ENCODE assay signal across 7 mouse cellular contexts in genomic region chr17:49935602-49936205, GRCm38 (mm10).
DNase-seq lines count a peak whose midpoint lies in the region; ATAC-seq and TF ChIP-seq lines count a peak whose summit lies in the region.

No protein-coding gene starts in this region.

- H3K4me1 ChIP-seq in midbrain, embryonic 12.5 days = peaks cover 4% of the 10 kb centered on the region
- no peaks in the 10 kb centered on the region for H3K4me1 ChIP-seq in small intestine, adult 2 months (ENCODE audit: control insufficient read depth, insufficient read depth, insufficient read length, low read length)

- ATAC-seq in midbrain, embryonic 12.5 days (ENCODE audit: low FRiP score, low read depth) = peak; percentile 80

- peak; percentile 69 for DNase-seq in adipocyte (ENCODE audit: low spot score)
- DNase-seq in cerebellum, adult 9-11 months = peak; percentile 52
- DNase-seq in frontal cortex, postnatal 10 days (ENCODE audit: low spot score in 2 of 2) = peak; percentile 43 to 75
- DNase-seq in hindlimb bud, embryonic 11.5 days (ENCODE audit: extremely low spot score, low read depth, low spot score) = peak; percentile 50
- peak; percentile 69 to 73 for DNase-seq in left cerebral cortex, postnatal 10 days (ENCODE audit: extremely low spot score in 1 of 2, low spot score in 2 of 2)

- intact Hi-C loops in left cerebral cortex, postnatal 10 days (cut with DNase I) = loop anchor here (5.0 kb wide), 2 partner anchors 302 to 857 kb away; no protein-coding TSS in a partner anchor

- no peaks in the 10 kb centered on the region for H3K36me3 ChIP-seq in midbrain, embryonic 12.5 days
- H3K36me3 ChIP-seq in small intestine, adult 2 months (ENCODE audit: control insufficient read depth, insufficient read depth, low read length) = no peaks in the 10 kb centered on the region

- no peak overlapping the region for H3K4me3 ChIP-seq in midbrain, embryonic 12.5 days
- no peak overlapping the region for H3K4me3 ChIP-seq in small intestine, adult 2 months (ENCODE audit: low read depth, low read length)

- 2% methylated on average over 4 of the region's 4 CpGs for WGBS in midbrain, embryonic 12.5 days
- 3% methylated on average over 4 of the region's 4 CpGs for WGBS in small intestine, adult 2 months

- no peak for TF ChIP-seq POLR2A in small intestine, adult 2 months (IDR thresholded peaks at IDR 0.05; ENCODE audit: low read depth, low read length)

- peak; percentile 92; the same call in 1 of the 2 replicates for TF ChIP-seq CTCF in small intestine, adult 2 months (IDR thresholded peaks at IDR 0.05; ENCODE audit: extremely low read depth, insufficient read length, insufficient replicate concordance, low read depth, low read length)

- H3K27me3 ChIP-seq in midbrain, embryonic 12.5 days = peaks cover 23% of the 10 kb centered on the region
- H3K27me3 ChIP-seq in small intestine, adult 2 months (ENCODE audit: control insufficient read depth, insufficient read depth, low read length) = no peaks in the 10 kb centered on the region

- H3K4me2 ChIP-seq in midbrain, embryonic 12.5 days (replicated peaks) = 0 out of 2 replicates have a peak overlapping the region, but pooled peaks have one; percentile 15

- no peak overlapping the region for H3K9ac ChIP-seq in midbrain, embryonic 12.5 days (replicated peaks)

- no peak overlapping the region for H3K27ac ChIP-seq in midbrain, embryonic 12.5 days (replicated peaks)
- no peak overlapping the region for H3K27ac ChIP-seq in small intestine, adult 2 months (ENCODE audit: insufficient read depth, low read depth, low read length)

- H3K9me3 ChIP-seq in midbrain, embryonic 12.5 days = no peaks in the 10 kb centered on the region
